In the genomic region with DNA sequence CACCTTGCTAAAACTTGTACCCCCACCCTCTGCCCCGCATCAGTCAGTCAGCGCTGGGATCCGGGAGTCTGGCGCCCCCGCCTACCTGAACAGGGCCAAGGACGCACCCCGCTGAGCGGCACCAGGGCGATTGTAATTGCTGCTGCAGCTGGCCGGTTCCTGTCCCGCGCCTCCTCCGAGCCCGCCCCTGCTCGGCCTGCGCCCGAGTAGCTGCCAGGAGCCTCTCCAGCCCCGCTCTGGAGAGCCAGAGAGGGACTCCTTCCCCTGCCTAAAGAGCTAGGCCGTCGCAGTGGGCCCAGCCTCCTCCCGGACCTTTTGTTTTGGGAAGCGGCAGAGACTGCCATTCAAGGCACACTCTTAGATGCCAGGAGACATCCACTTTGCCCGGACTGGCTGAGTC, we compare ENCODE assay signal across 9 mouse cellular contexts. TPM values are rescaled to one million over a fixed set of nuclear protein-coding genes. Genes with fewer than 3 reads are reported as not detected.
A peak's percentile ranks its signal among the peaks of the same experiment; 100 is the strongest.
DNase-seq lines count a peak whose midpoint lies in the region; ATAC-seq and TF ChIP-seq lines count a peak whose summit lies in the region.
"Had no signal": no experiment of that assay in that cellular context is flagged by ENCODE, and none has a peak within 500 bp of the region (broad histone marks: within the 10 kb centered on the region; RNA-seq: fewer than 3 reads in every experiment).

No protein-coding gene starts in this region.

- no peaks in the 10 kb centered on the region for H3K36me3 ChIP-seq in ES-Bruce4 (ENCODE audit: control insufficient read depth, insufficient read depth, low read length, poor library complexity, severe bottlenecking)
- H3K36me3 ChIP-seq in hindbrain, embryonic 13.5 days, result no peaks in the 10 kb centered on the region
- no peaks in the 10 kb centered on the region for H3K36me3 ChIP-seq in lung, embryonic 14.5 days (ENCODE audit: insufficient read depth)

- TF ChIP-seq EP300 in ES-Bruce4 (IDR thresholded peaks at IDR 0.05; ENCODE audit: insufficient read depth, low read depth, low read length), result no peak

- no peaks in the 10 kb centered on the region for H3K27me3 ChIP-seq in ES-Bruce4 (ENCODE audit: control insufficient read depth, insufficient read depth, low read length, poor library complexity, severe bottlenecking)
- peaks cover 26% of the 10 kb centered on the region for H3K27me3 ChIP-seq in hindbrain, embryonic 13.5 days
- H3K27me3 ChIP-seq in lung, embryonic 14.5 days (ENCODE audit: insufficient read depth, low read length), result peaks cover 15% of the 10 kb centered on the region; the same call in 1 of the 2 replicates

- TF ChIP-seq CTCF in ES-Bruce4 (IDR thresholded peaks at IDR 0.05; ENCODE audit: low read depth, low read length), result no peak
- no peak for TF ChIP-seq CTCF in lung, embryonic 14.5 days (IDR thresholded peaks at IDR 0.05; ENCODE audit: low read depth)

- no peak for ATAC-seq in hindbrain, embryonic 13.5 days (ENCODE audit: low FRiP score)
- peak; percentile 11; the same call in 1 of the 2 replicates for ATAC-seq in lung, embryonic 14.5 days (ENCODE audit: insufficient read depth)

- H3K9me3 ChIP-seq in ES-Bruce4 (replicated peaks; ENCODE audit: control insufficient read depth, insufficient read depth, low read length, poor library complexity, severe bottlenecking), result peaks cover 12% of the 10 kb centered on the region
- peaks cover 5% of the 10 kb centered on the region; the same call in 1 of the 2 replicates for H3K9me3 ChIP-seq in hindbrain, embryonic 13.5 days
- H3K9me3 ChIP-seq in lung, embryonic 14.5 days (ENCODE audit: low read depth, low read length), result no peaks in the 10 kb centered on the region

- no peaks in the 10 kb centered on the region for H3K4me1 ChIP-seq in ES-Bruce4 (ENCODE audit: control insufficient read depth, insufficient read depth, low read length)
- peaks cover 9% of the 10 kb centered on the region for H3K4me1 ChIP-seq in hindbrain, embryonic 13.5 days (replicated peaks)
- H3K4me1 ChIP-seq in lung, embryonic 14.5 days (ENCODE audit: insufficient read depth), result no peaks in the 10 kb centered on the region

- peak overlapping the region; percentile 29 for H3K9ac ChIP-seq in ES-Bruce4 (ENCODE audit: low read depth, poor library complexity, severe bottlenecking)
- H3K9ac ChIP-seq in hindbrain, embryonic 13.5 days, result peak overlapping the region; percentile 67
- H3K9ac ChIP-seq in lung, embryonic 14.5 days, result peak overlapping the region; percentile 36

- H3K4me2 ChIP-seq in hindbrain, embryonic 13.5 days, result peak overlapping the region; percentile 40
- peak overlapping the region; percentile 32; the same call in 1 of the 2 replicates for H3K4me2 ChIP-seq in lung, embryonic 14.5 days

- no peak for TF ChIP-seq POLR2A in ES-Bruce4 (IDR thresholded peaks at IDR 0.05; ENCODE audit: insufficient read depth, low read length)

- peak; percentile 41 for DNase-seq in adrenal gland, adult 8-10 months
- peak; percentile 48 to 54 for DNase-seq in gastrocnemius, adult 8-10 months (ENCODE audit: low spot score in 2 of 2)
- DNase-seq in lung, embryonic 14.5 days, result peak; percentile 61
- DNase-seq in retina, embryonic 14.5 days (ENCODE audit: low spot score), result peak; percentile 50
- DNase-seq in thymus, postnatal 25 days, result no peak
- no peak for DNase-seq in frontal cortex, postnatal 25 days (ENCODE audit: low spot score in 2 of 2)

- under 1% methylated on average over 22 of the region's 23 CpGs for WGBS in hindbrain, embryonic 13.5 days
- 3% methylated on average over 23 of the region's 23 CpGs for WGBS in lung, embryonic 14.5 days

- no peak overlapping the region for H3K27ac ChIP-seq in ES-Bruce4 (ENCODE audit: insufficient read depth, low read length)
- no peak overlapping the region for H3K27ac ChIP-seq in hindbrain, embryonic 13.5 days
- H3K27ac ChIP-seq in lung, embryonic 14.5 days (ENCODE audit: low read depth), result no peak overlapping the region

- peak overlapping the region; percentile 30 for H3K4me3 ChIP-seq in ES-Bruce4 (ENCODE audit: low read depth, low read length)
- no peak overlapping the region for H3K4me3 ChIP-seq in hindbrain, embryonic 13.5 days
- no peak overlapping the region for H3K4me3 ChIP-seq in lung, embryonic 14.5 days (ENCODE audit: low read depth, low read length)

RNA-seq across cellular contexts. Expression of a gene that starts 19.1 kb away (rescaled TPM):
- polyA plus RNA-seq in ES-Bruce4 (2011; ENCODE audit: insufficient read depth, insufficient read length, low read depth, missing spikeins), result 1.0 and 1.9 TPM in 2 replicates
- total RNA-seq in adrenal gland, adult 8-10 months (2022), result 1 to 10 TPM in 1 of 4 experiments, under 1 TPM in 3; 0.29 to 3.4 (median 0.66) TPM
- total RNA-seq in gastrocnemius, adult 8-10 months (2022), result under 1 TPM in 2 of 4 experiments, not detected in 2; 0.11 to 0.58 TPM
- polyA plus RNA-seq in hindbrain, embryonic 13.5 days (2015; fragmentation: Nextera tagmentation; extraction: Ambion mirVana), result 0.13 and 0.40 TPM in 2 replicates
- polyA plus RNA-seq in lung, embryonic 14.5 days (2014; fragmentation: Nextera tagmentation; extraction: Ambion mirVana), result not detected in 2 replicates

RNA-seq across cellular contexts. Expression of a gene that starts 30.9 kb away (rescaled TPM):
- 1.5 and 1.8 TPM in 2 replicates for polyA plus RNA-seq in ES-Bruce4 (2011; ENCODE audit: insufficient read depth, insufficient read length, low read depth, missing spikeins)
- 100 to 1,000 TPM in 1 of 4 experiments, 10 to 100 TPM in 3; 56.4 to 143 (median 79.7) TPM for total RNA-seq in adrenal gland, adult 8-10 months (2022)
- under 1 TPM; 0.27 to 0.70 (median 0.28) TPM for total RNA-seq in gastrocnemius, adult 8-10 months (2022)
- 2.7 and 3.0 TPM in 2 replicates for polyA plus RNA-seq in hindbrain, embryonic 13.5 days (2015; fragmentation: Nextera tagmentation; extraction: Ambion mirVana)
- 3.1 and 3.3 TPM in 2 replicates for polyA plus RNA-seq in lung, embryonic 14.5 days (2014; fragmentation: Nextera tagmentation; extraction: Ambion mirVana)

RNA-seq across cellular contexts. Expression of a gene that starts 39.1 kb away (rescaled TPM):
- polyA plus RNA-seq in ES-Bruce4 (2011; ENCODE audit: insufficient read depth, insufficient read length, low read depth, missing spikeins), result 61.3 and 63.1 TPM in 2 replicates
- total RNA-seq in adrenal gland, adult 8-10 months (2022), result 10 to 100 TPM; 43.3 to 57.7 (median 52.2) TPM
- 10 to 100 TPM in 2 of 4 experiments, 1 to 10 TPM in 2; 9.0 to 11.1 (median 10.1) TPM for total RNA-seq in gastrocnemius, adult 8-10 months (2022)
- 47.4 and 48.0 TPM in 2 replicates for polyA plus RNA-seq in hindbrain, embryonic 13.5 days (2015; fragmentation: Nextera tagmentation; extraction: Ambion mirVana)
- 68.9 and 73.6 TPM in 2 replicates for polyA plus RNA-seq in lung, embryonic 14.5 days (2014; fragmentation: Nextera tagmentation; extraction: Ambion mirVana)

RNA-seq across cellular contexts. Expression of a gene that starts 40.5 kb away (rescaled TPM):
- not detected in 2 replicates for polyA plus RNA-seq in ES-Bruce4 (2011; ENCODE audit: insufficient read depth, insufficient read length, low read depth, missing spikeins)
- total RNA-seq in adrenal gland, adult 8-10 months (2022), result under 1 TPM in 1 of 4 experiments, not detected in 3; 0.59 TPM
- not detected for total RNA-seq in gastrocnemius, adult 8-10 months (2022)
- 0.43 TPM in 1 of 2 replicates, not detected in the other for polyA plus RNA-seq in hindbrain, embryonic 13.5 days (2015; fragmentation: Nextera tagmentation; extraction: Ambion mirVana)
- polyA plus RNA-seq in lung, embryonic 14.5 days (2014; fragmentation: Nextera tagmentation; extraction: Ambion mirVana), result 0.46 and 0.97 TPM in 2 replicates
- polyA plus RNA-seq: large intestine, adult 2 months had no signal

RNA-seq across cellular contexts. Expression of a gene that starts 53.2 kb away (rescaled TPM):
- 369 and 376 TPM in 2 replicates for polyA plus RNA-seq in ES-Bruce4 (2011; ENCODE audit: insufficient read depth, insufficient read length, low read depth, missing spikeins)
- 100 to 1,000 TPM; 204 to 279 (median 249) TPM for total RNA-seq in adrenal gland, adult 8-10 months (2022)
- total RNA-seq in gastrocnemius, adult 8-10 months (2022), result 100 to 1,000 TPM in 2 of 4 experiments, 10 to 100 TPM in 2; 79.4 to 106 (median 95.5) TPM
- 308 and 315 TPM in 2 replicates for polyA plus RNA-seq in hindbrain, embryonic 13.5 days (2015; fragmentation: Nextera tagmentation; extraction: Ambion mirVana)
- polyA plus RNA-seq in lung, embryonic 14.5 days (2014; fragmentation: Nextera tagmentation; extraction: Ambion mirVana), result 71.6 and 79.4 TPM in 2 replicates

Comparison
In these comparisons a context has a peak if more than half of its experiments do, and no peak if none do; other contexts are left out.
1. DNase-seq: peak in adrenal gland, adult 8-10 months (single experiment), gastrocnemius, adult 8-10 months (2 of 2), lung, embryonic 14.5 days (single experiment) and retina, embryonic 14.5 days (single experiment); none in thymus, postnatal 25 days (single experiment) and frontal cortex, postnatal 25 days (0 of 2).
2. Peak in every context shown above with its lines, with median percentiles within 50 percentile points of each other: H3K9ac ChIP-seq.